Mouse (Mus musculus): Measurements from ENCODE around the gene Slc38a6. TPM values are rescaled to one million over a fixed set of nuclear protein-coding genes. Genes with fewer than 3 reads are reported as not detected.

Slc38a6 gene
- total and polyA plus RNA-seq, 2 experiments from 2014 or later, result 9.2 to 20.2 TPM

DNA sequence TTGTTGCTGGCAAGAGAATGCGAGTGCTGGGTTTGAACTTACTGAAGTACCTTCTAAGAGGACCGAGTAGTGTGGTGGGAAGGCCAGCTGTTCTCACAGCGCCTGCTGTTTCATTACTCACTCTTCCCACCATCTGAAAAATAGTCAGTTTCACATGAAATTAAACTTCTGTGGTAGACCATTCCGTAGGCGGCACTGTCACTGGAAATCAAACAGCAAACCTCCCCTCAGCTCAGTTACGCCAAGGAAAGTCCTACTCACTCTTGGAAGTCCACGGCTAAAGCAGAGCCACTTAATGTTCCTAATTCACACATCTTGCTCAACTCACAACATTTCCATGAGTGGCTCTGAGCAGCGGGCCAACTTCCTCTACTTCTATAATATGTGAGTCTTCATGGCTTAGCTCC is 37.6 kb downstream of the Slc38a6 start:
- ATAC-seq (no peak), DNase-seq (no peak)
- Histone ChIP-seq H3K27ac (ENCODE audit: low read depth, low read length) (no peak overlapping the region), H3K4me1 (ENCODE audit: insufficient read depth) (no peaks in the 10 kb centered on the region), H3K9me3 (ENCODE audit: low read length) (no peaks in the 10 kb centered on the region), H3K4me3 (ENCODE audit: low read depth, low read length) (no peak overlapping the region), H3K9ac (no peak overlapping the region), H3K27me3 (ENCODE audit: insufficient read depth, low read length) (no peaks in the 10 kb centered on the region), H3K4me2 (ENCODE audit: low read depth) (no peak overlapping the region), H3K36me3 (ENCODE audit: insufficient read depth) (no peaks in the 10 kb centered on the region)
- no peak for TF ChIP-seq CTCF (IDR thresholded peaks at IDR 0.05; ENCODE audit: low read depth)
- 94% methylated on average over 8 of the region's 8 CpGs for WGBS

DNA sequence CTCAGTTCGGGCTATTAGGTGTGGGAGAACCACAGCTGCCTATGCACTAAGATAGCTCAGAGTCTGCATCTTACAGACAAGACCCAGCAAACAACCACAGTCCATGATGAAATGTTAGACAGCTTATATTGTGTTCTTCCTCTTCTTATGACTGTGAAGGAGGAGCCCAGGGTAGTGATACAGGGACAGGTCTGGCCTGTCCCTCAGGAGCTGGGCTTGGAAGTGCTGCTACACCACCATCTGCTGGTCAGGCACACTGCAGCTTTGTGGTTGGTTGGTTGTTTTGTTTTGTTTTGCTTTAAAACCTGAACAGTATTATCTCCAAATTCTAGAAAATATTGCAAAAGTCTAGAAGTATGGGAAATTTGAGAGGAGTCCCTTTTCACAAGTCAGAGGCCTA is 38.2 kb downstream of the Slc38a6 start:
- no peak for DNase-seq
- Histone ChIP-seq H3K9me3 (ENCODE audit: low read length) (no peaks in the 10 kb centered on the region), H3K36me3 (ENCODE audit: insufficient read depth) (no peaks in the 10 kb centered on the region), H3K27ac (ENCODE audit: low read depth, low read length) (no peak overlapping the region), H3K27me3 (ENCODE audit: insufficient read depth, low read length) (no peaks in the 10 kb centered on the region), H3K4me2 (ENCODE audit: low read depth) (no peak overlapping the region), H3K4me3 (ENCODE audit: low read depth, low read length) (no peak overlapping the region), H3K4me1 (ENCODE audit: insufficient read depth) (no peaks in the 10 kb centered on the region), H3K9ac (no peak overlapping the region)
- TF ChIP-seq CTCF (IDR thresholded peaks at IDR 0.05; ENCODE audit: low read depth), result peak; percentile 34; the same call in 1 of the 2 replicates
- no peak for ATAC-seq
- WGBS, result 93% methylated on average over 1 of the region's 1 CpGs

DNA sequence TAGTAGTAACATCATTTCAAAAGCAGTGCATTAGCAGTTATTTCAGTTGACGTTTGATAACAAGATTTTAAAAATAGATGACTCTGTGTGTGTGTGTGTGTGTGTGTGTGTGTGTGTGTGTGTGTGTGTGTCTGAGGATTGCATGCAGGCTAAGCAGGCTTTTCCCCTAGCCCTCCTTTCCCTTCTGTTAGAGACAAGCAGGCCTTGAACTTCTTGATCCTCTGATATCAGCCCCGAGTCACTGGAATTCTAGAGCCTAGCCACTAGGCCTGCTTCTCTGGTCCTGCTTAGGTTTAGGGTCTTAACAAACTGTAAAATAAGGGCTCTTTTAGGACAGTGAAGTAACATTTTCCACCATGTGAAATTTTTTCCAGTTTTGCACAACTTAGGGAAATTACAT is 38.6 kb downstream of the Slc38a6 start:
- Histone ChIP-seq H3K27ac (ENCODE audit: low read depth, low read length) (no peak overlapping the region), H3K9me3 (ENCODE audit: low read length) (no peaks in the 10 kb centered on the region), H3K4me2 (ENCODE audit: low read depth) (no peak overlapping the region), H3K4me1 (ENCODE audit: insufficient read depth) (no peaks in the 10 kb centered on the region), H3K27me3 (ENCODE audit: insufficient read depth, low read length) (no peaks in the 10 kb centered on the region), H3K36me3 (ENCODE audit: insufficient read depth) (no peaks in the 10 kb centered on the region), H3K4me3 (ENCODE audit: low read depth, low read length) (no peak overlapping the region), H3K9ac (no peak overlapping the region)
- DNase-seq (no peak), ATAC-seq (no peak)
- WGBS, result 70% methylated on average over 2 of the region's 2 CpGs
- TF ChIP-seq CTCF (IDR thresholded peaks at IDR 0.05; ENCODE audit: low read depth), result no peak

DNA sequence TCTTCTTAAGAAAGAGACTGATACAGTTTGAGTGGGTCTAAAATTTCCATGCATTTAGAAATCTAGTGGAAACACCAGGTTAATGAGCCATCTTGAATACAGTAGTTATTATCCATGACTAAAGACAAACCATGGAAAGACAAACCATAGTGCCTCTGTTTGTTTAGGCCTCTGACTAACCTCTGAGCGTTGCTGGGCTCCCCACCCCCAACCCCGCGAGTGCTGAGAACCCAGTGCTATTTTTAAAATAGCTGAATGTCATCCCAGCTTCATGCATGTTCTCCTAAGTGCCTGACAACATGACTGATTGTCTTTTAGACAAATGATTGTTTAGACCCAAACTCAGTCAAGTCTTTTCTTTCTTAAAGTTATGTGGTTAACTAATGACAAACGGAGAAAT is 39.0 kb downstream of the Slc38a6 start:
- ATAC-seq (no peak), DNase-seq (no peak)
- no peak for TF ChIP-seq CTCF (IDR thresholded peaks at IDR 0.05; ENCODE audit: low read depth)
- Histone ChIP-seq H3K4me1 (ENCODE audit: insufficient read depth) (no peaks in the 10 kb centered on the region), H3K9ac (no peak overlapping the region), H3K27ac (ENCODE audit: low read depth, low read length) (no peak overlapping the region), H3K4me2 (ENCODE audit: low read depth) (no peak overlapping the region), H3K27me3 (ENCODE audit: insufficient read depth, low read length) (no peaks in the 10 kb centered on the region), H3K9me3 (ENCODE audit: low read length) (no peaks in the 10 kb centered on the region), H3K4me3 (ENCODE audit: low read depth, low read length) (no peak overlapping the region), H3K36me3 (ENCODE audit: insufficient read depth) (no peaks in the 10 kb centered on the region)
- WGBS, result 50% methylated on average over 4 of the region's 4 CpGs

DNA sequence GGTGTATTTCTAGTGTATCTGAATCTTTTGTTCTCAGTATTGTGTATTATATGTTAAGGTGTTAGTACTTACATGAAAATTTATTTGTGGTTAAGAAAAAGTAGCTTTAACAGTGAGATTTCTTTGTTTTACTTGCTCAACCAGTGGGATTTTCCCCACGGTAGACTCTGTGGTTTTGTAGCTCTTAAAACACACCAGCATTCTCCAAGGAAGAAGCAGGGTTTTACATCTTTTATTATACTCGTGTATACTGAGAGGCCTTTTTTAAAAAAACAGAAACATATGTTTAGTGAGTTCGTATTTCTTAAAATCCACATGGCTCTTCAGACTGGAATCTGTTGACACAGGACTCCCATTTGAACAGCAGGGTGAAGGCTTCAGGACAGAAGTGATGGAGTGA is 40.8 kb downstream of the Slc38a6 start:
- H3K27ac ChIP-seq (ENCODE audit: low read depth, low read length), result no peak overlapping the region
- no peaks in the 10 kb centered on the region for H3K9me3 ChIP-seq (ENCODE audit: low read length)
- WGBS, result 64% methylated on average over 3 of the region's 3 CpGs
- TF ChIP-seq CTCF (IDR thresholded peaks at IDR 0.05; ENCODE audit: low read depth), result no peak
- no peak overlapping the region for H3K4me2 ChIP-seq (ENCODE audit: low read depth)
- H3K4me3 ChIP-seq (ENCODE audit: low read depth, low read length), result no peak overlapping the region
- H3K36me3 ChIP-seq (ENCODE audit: insufficient read depth), result no peaks in the 10 kb centered on the region; the same call in 1 of the 2 replicates
- no peaks in the 10 kb centered on the region for H3K4me1 ChIP-seq (ENCODE audit: insufficient read depth)
- ATAC-seq (no peak), DNase-seq (no peak)
- H3K9ac ChIP-seq, result no peak overlapping the region
- H3K27me3 ChIP-seq (ENCODE audit: insufficient read depth, low read length), result no peaks in the 10 kb centered on the region

DNA sequence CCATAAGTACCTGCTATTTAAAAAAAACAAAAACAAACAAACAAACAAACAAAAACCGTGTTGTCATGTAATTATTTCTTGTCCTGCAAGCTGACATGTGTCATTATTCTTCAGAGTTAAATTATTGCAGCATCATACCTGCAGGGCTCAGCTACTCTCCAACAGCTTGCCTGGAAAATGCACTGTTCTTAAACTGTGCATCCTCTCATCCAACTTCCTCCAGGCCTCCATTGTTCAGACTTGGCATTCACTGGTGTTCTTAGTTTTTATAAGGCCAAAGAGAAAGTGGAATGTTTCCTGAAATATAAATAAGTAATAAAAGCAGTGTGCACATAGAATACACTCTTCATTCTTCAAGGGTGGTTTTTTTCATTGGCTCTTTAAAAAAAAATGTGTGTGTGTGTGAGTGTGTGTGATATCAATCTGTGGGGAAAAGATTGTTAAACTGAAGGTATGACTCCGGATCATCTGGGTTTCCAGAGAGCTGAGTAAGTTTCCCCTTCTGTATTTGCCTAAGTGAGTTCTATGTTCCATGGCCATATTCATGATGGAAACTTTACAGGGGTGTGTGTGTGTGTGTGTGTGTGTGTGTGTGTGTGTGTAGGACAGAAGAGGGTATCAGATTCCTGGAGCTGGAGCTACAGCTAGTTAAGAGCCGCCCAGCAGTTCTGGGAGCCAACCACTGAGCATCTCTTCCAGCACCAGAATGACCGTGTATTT is 42.0 kb downstream of the Slc38a6 start:
- no peaks in the 10 kb centered on the region for H3K4me1 ChIP-seq (ENCODE audit: insufficient read depth)
- WGBS, result 86% methylated on average over 4 of the region's 4 CpGs
- no peak for TF ChIP-seq CTCF (IDR thresholded peaks at IDR 0.05; ENCODE audit: low read depth)
- no peak overlapping the region for H3K4me2 ChIP-seq (ENCODE audit: low read depth)
- H3K4me3 ChIP-seq (ENCODE audit: low read depth, low read length), result no peak overlapping the region
- H3K36me3 ChIP-seq (ENCODE audit: insufficient read depth), result no peaks in the 10 kb centered on the region; the same call in 1 of the 2 replicates
- no peak for DNase-seq
- no peaks in the 10 kb centered on the region for H3K27me3 ChIP-seq (ENCODE audit: insufficient read depth, low read length)
- H3K9ac ChIP-seq, result no peak overlapping the region
- H3K9me3 ChIP-seq (ENCODE audit: low read length), result no peaks in the 10 kb centered on the region
- ATAC-seq, result no peak
- no peak overlapping the region for H3K27ac ChIP-seq (ENCODE audit: low read depth, low read length)

DNA sequence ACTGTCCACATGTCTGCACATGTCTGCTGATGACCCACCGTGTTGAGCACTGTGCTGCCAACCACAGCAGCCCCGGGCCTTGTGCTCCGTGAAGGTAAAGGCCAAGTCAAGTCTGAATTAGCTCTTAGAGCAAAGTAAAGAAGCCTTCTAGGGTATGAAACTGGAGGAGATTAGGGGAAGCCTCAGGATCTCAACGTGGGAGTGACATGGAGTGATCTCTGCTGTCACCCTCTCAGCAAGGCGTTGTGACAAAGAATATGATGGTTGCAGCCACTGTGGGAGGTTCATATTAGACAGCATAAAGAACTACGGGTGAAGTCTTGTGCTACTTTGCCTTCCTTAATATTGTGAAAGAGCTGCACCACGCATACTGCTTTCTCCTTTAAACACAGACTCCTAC is 43.7 kb downstream of the Slc38a6 start:
- H3K9ac ChIP-seq, result no peak overlapping the region
- no peak overlapping the region for H3K4me2 ChIP-seq (ENCODE audit: low read depth)
- H3K4me3 ChIP-seq (ENCODE audit: low read depth, low read length), result no peak overlapping the region
- WGBS, result 83% methylated on average over 7 of the region's 7 CpGs
- no peaks in the 10 kb centered on the region for H3K9me3 ChIP-seq (ENCODE audit: low read length)
- no peak overlapping the region for H3K27ac ChIP-seq (ENCODE audit: low read depth, low read length)
- H3K27me3 ChIP-seq (ENCODE audit: insufficient read depth, low read length), result no peaks in the 10 kb centered on the region
- TF ChIP-seq CTCF (IDR thresholded peaks at IDR 0.05; ENCODE audit: low read depth), result no peak
- DNase-seq (no peak), ATAC-seq (no peak)
- no peaks in the 10 kb centered on the region; the same call in 1 of the 2 replicates for H3K36me3 ChIP-seq (ENCODE audit: insufficient read depth)
- H3K4me1 ChIP-seq (ENCODE audit: insufficient read depth), result no peaks in the 10 kb centered on the region
